Mouse (Mus musculus) neural tube, embryonic 12.5 days (tissue): Measurements from ENCODE around the gene E130114P18Rik. TPM values are rescaled to one million over a fixed set of nuclear protein-coding genes. Genes with fewer than 3 reads are reported as not detected.

Experiments
- ATAC-seq: fragments of 200-750 bp; cut with Nextera tagmentation; 2 replicates; pipeline ENCODE4 v1.8.0; 2017; ENCODE audit warnings: low read depth, mild to moderate bottlenecking, moderate TSS enrichment, moderate library complexity; ENCODE audit not compliant: low FRiP score
- H3K27ac ChIP-seq: fragments of 300-500 bp; sonication (generic); 2 replicates; pipeline ENCODE4 v1.5.1; 2016
- H3K27me3 ChIP-seq: fragments of 300-500 bp; sonication (generic); replicated peaks from 2 replicates; pipeline ENCODE4 v1.6.1; 2016; ENCODE audit warnings: mild to moderate bottlenecking
- H3K36me3 ChIP-seq: fragments of 300-500 bp; sonication (generic); 2 replicates; pipeline ENCODE4 v1.6.1; 2016; ENCODE audit warnings: mild to moderate bottlenecking
- H3K4me1 ChIP-seq: fragments of 300-500 bp; sonication (generic); 2 replicates; pipeline ENCODE4 v1.6.1; 2016
- H3K4me2 ChIP-seq: fragments of 300-500 bp; sonication (generic); replicated peaks from 2 replicates; pipeline ENCODE4 v1.6.1; 2016; ENCODE audit warnings: mild to moderate bottlenecking
- H3K4me3 ChIP-seq: fragments of 300-500 bp; sonication (generic); 2 replicates; pipeline ENCODE4 v1.5.1; 2016
- H3K9ac ChIP-seq: fragments of 300-500 bp; sonication (generic); 2 replicates; pipeline ENCODE4 v1.6.1; 2016; ENCODE audit warnings: mild to moderate bottlenecking
- H3K9me3 ChIP-seq: fragments of 300-500 bp; sonication (generic); 2 replicates; pipeline ENCODE4 v1.6.1; 2016; ENCODE audit warnings: mild to moderate bottlenecking
- WGBS: fragments of 180-500 bp; shearing (Covaris S2); methylation state at CpG from one replicate; pipeline ENCODE4 v1.1.7; 2016; 5-methylcytosine and 5-hydroxymethylcytosine counted together
- polyA plus RNA-seq: library from polyadenylated mRNA; unstranded; fragments of >200 nt; fragmentation: Nextera tagmentation; extraction: Ambion mirVana; gene quantifications from 2 replicates; pipeline ENCODE4 v1.2.1, GENCODE M21; 2016

The E130114P18Rik gene
- polyA plus RNA-seq, 1 experiment from 2014 or later = 20.4 TPM

GRCm38 (mm10) chr4:97580906-97581305 lies 197.0 kb downstream of the E130114P18Rik start:
- Histone ChIP-seq H3K27ac (no peak overlapping the region), H3K4me2 (no peak overlapping the region), H3K36me3 (no peaks in the 10 kb centered on the region), H3K9ac (no peak overlapping the region), H3K27me3 (no peaks in the 10 kb centered on the region), H3K4me3 (no peak overlapping the region), H3K4me1 (peaks cover 5% of the 10 kb centered on the region), H3K9me3 (no peaks in the 10 kb centered on the region)
- WGBS = 84% methylated on average over 7 of the region's 7 CpGs
- ATAC-seq = no peak

DNA sequence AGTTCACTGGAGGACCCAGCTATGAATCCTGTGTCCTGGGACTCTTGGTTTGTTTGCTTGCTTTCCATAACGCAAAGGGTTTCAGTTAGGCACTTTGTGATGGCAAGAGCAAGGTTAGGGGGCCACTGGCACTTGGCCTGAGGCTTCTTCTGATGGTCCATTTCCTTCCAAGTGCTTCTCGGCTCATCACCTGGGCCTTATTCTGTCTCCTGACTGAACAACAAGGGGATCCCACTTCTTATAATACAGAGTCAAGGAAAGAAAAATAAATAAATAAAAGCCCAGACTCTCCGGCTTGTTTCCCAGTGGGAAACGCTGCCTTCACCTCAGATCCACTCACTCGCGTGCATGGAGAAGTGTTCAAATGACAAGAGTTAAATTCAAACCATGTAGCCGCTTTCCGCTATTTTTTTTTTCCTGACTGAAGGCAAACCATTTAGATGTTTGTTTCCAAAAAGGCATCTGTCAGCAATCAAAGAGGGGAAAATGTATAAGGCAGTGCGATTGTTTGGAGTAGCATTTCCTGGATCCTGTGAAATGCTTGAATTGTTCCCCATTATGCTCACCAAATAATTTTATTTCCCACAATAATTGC lies 199.2 kb downstream of the E130114P18Rik start:
- WGBS = 87% methylated on average over 9 of the region's 9 CpGs
- no peaks in the 10 kb centered on the region for H3K9me3 ChIP-seq
- peaks cover 5% of the 10 kb centered on the region for H3K4me1 ChIP-seq
- H3K27ac ChIP-seq = no peak overlapping the region
- H3K9ac ChIP-seq = no peak overlapping the region
- no peak for ATAC-seq
- no peak overlapping the region for H3K4me2 ChIP-seq
- H3K36me3 ChIP-seq = no peaks in the 10 kb centered on the region
- no peak overlapping the region for H3K4me3 ChIP-seq
- no peaks in the 10 kb centered on the region for H3K27me3 ChIP-seq

GRCm38 (mm10) chr4:97577431-97577830 lies 200.4 kb downstream of the E130114P18Rik start:
- Histone ChIP-seq H3K36me3 (no peaks in the 10 kb centered on the region), H3K4me2 (no peak overlapping the region), H3K4me1 (peaks cover 2% of the 10 kb centered on the region; the same call in 1 of the 2 replicates), H3K27me3 (no peaks in the 10 kb centered on the region), H3K27ac (no peak overlapping the region), H3K9me3 (no peaks in the 10 kb centered on the region), H3K4me3 (no peak overlapping the region), H3K9ac (no peak overlapping the region)
- 75% methylated on average over 5 of the region's 5 CpGs for WGBS
- no peak for ATAC-seq

GRCm38 (mm10) chr4:97575447-97575846 lies 202.4 kb downstream of the E130114P18Rik start:
- Histone ChIP-seq H3K27ac (no peak overlapping the region), H3K4me2 (no peak overlapping the region), H3K36me3 (no peaks in the 10 kb centered on the region), H3K4me3 (no peak overlapping the region), H3K9me3 (no peaks in the 10 kb centered on the region), H3K4me1 (no peaks in the 10 kb centered on the region), H3K9ac (no peak overlapping the region), H3K27me3 (no peaks in the 10 kb centered on the region)
- WGBS = 48% methylated on average over 5 of the region's 5 CpGs
- no peak for ATAC-seq

GRCm38 (mm10) chr4:97569320-97569719 lies 208.6 kb downstream of the E130114P18Rik start:
- no peak overlapping the region for H3K27ac ChIP-seq
- H3K36me3 ChIP-seq = no peaks in the 10 kb centered on the region
- H3K4me2 ChIP-seq = no peak overlapping the region
- no peak overlapping the region for H3K9ac ChIP-seq
- H3K4me3 ChIP-seq = no peak overlapping the region
- no peaks in the 10 kb centered on the region for H3K27me3 ChIP-seq
- WGBS = 79% methylated on average over 3 of the region's 3 CpGs
- ATAC-seq = no peak
- no peaks in the 10 kb centered on the region for H3K4me1 ChIP-seq
- no peaks in the 10 kb centered on the region for H3K9me3 ChIP-seq

DNA sequence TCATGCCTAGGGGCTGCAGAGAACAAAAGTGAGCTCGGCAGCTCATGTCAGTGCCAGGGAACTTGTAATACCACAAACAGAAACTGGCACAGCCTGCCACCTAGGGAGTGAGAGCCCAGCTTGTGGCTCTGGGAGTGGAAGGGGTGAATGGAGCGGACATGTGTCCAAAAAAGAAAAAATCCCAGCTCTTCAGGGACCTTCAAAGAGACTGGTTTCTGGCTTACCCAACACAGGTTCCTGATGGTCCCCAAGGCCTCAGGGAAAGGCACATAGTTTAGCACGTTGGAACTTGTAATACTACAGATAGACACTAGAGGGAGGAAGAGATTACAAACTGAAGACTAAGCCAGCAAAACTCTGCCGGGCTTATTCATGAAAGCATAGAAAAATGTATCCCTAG lies 213.2 kb downstream of the E130114P18Rik start:
- ATAC-seq = no peak
- Histone ChIP-seq H3K27me3 (no peaks in the 10 kb centered on the region), H3K9me3 (no peaks in the 10 kb centered on the region), H3K4me3 (no peak overlapping the region), H3K9ac (no peak overlapping the region), H3K27ac (no peak overlapping the region), H3K4me2 (no peak overlapping the region), H3K4me1 (no peaks in the 10 kb centered on the region), H3K36me3 (no peaks in the 10 kb centered on the region)
- 37% methylated on average over 4 of the region's 4 CpGs for WGBS

- no peaks in the 10 kb centered on the region for H3K4me1 ChIP-seq
- 91% methylated on average over 6 of the region's 6 CpGs for WGBS
- no peak overlapping the region for H3K9ac ChIP-seq
- H3K4me2 ChIP-seq = no peak overlapping the region
- H3K27me3 ChIP-seq = no peaks in the 10 kb centered on the region
- H3K4me3 ChIP-seq = no peak overlapping the region
- no peaks in the 10 kb centered on the region for H3K9me3 ChIP-seq
- H3K27ac ChIP-seq = no peak overlapping the region
- no peak for ATAC-seq
- H3K36me3 ChIP-seq = no peaks in the 10 kb centered on the region
Observed at GRCm38 (mm10) chr4:97564199-97564598, 213.7 kb downstream of the E130114P18Rik start.

- Histone ChIP-seq H3K9ac (no peak overlapping the region), H3K4me1 (no peaks in the 10 kb centered on the region), H3K4me2 (no peak overlapping the region), H3K36me3 (no peaks in the 10 kb centered on the region), H3K27ac (no peak overlapping the region), H3K27me3 (no peaks in the 10 kb centered on the region), H3K4me3 (no peak overlapping the region), H3K9me3 (no peaks in the 10 kb centered on the region)
- ATAC-seq = no peak
- 76% methylated on average over 2 of the region's 2 CpGs for WGBS
Observed at GRCm38 (mm10) chr4:97557585-97557984, 220.3 kb downstream of the E130114P18Rik start.

DNA sequence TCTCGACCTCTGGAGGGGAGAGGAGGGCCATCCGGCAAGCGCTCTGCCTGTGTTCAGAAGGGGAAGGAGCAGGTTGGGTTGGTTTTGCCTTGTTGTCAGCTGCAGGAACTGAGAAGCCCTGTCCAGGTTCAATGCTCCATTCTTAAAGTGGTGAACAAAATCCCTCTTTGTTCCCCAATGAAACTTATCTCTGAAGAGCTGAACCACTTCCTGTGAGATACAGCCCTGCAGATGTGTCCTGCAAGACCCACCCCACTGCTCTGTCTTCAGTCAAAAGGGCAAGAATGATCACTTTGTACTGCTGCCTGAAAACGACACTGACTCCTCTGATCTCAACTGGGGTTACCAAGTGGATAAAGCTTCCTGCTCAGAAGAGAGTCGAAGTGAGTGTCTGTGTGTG lies 233.9 kb downstream of the E130114P18Rik start:
- H3K9ac ChIP-seq = no peak overlapping the region
- no peaks in the 10 kb centered on the region for H3K36me3 ChIP-seq
- no peak overlapping the region for H3K4me3 ChIP-seq
- no peaks in the 10 kb centered on the region for H3K9me3 ChIP-seq
- no peaks in the 10 kb centered on the region for H3K27me3 ChIP-seq
- H3K27ac ChIP-seq = no peak overlapping the region
- WGBS = 52% methylated on average over 5 of the region's 5 CpGs
- H3K4me1 ChIP-seq = no peaks in the 10 kb centered on the region
- no peak overlapping the region for H3K4me2 ChIP-seq
- ATAC-seq = no peak

- H3K27ac ChIP-seq = no peak overlapping the region
- H3K27me3 ChIP-seq = no peaks in the 10 kb centered on the region
- H3K36me3 ChIP-seq = no peaks in the 10 kb centered on the region
- no peak for ATAC-seq
- no peaks in the 10 kb centered on the region for H3K9me3 ChIP-seq
- H3K4me2 ChIP-seq = no peak overlapping the region
- H3K4me3 ChIP-seq = no peak overlapping the region
- 67% methylated on average over 2 of the region's 2 CpGs for WGBS
- H3K4me1 ChIP-seq = no peaks in the 10 kb centered on the region
- H3K9ac ChIP-seq = no peak overlapping the region
Observed at GRCm38 (mm10) chr4:97532072-97532471, 245.8 kb downstream of the E130114P18Rik start.

DNA sequence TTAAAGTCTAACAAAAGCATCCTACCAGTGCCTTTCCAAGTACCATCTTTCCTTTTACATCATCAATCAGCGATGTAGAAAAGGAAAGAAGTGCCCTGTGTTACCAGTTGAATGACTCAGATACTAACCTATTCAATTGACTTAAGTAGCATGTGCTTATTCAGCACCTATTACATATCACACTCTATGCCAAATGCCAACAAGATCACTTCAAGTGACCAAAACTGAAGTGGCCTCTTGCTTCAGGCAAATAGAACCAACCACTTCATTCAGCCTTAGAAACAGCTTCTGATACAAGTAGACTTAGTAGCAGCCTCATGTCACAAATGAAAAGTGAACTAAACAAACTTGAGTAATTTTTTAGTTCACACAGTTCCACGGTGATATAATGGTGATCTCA lies 249.4 kb downstream of the E130114P18Rik start:
- Histone ChIP-seq H3K4me1 (no peaks in the 10 kb centered on the region), H3K36me3 (no peaks in the 10 kb centered on the region), H3K4me3 (no peak overlapping the region), H3K4me2 (no peak overlapping the region), H3K9ac (no peak overlapping the region), H3K9me3 (no peaks in the 10 kb centered on the region), H3K27ac (no peak overlapping the region), H3K27me3 (no peaks in the 10 kb centered on the region)
- 85% methylated on average over 2 of the region's 2 CpGs for WGBS
- ATAC-seq = no peak
